Mouse (Mus musculus): ENCODE measurements around the gene Mia3.
A peak's percentile ranks its signal among the peaks of the same experiment; 100 is the strongest.
"Not testable (repeated sequence)": the region's sequence is repeated elsewhere in the genome, so short reads cannot be mapped to it uniquely, and the experiment has no call there.

Gene Mia3

DNA sequence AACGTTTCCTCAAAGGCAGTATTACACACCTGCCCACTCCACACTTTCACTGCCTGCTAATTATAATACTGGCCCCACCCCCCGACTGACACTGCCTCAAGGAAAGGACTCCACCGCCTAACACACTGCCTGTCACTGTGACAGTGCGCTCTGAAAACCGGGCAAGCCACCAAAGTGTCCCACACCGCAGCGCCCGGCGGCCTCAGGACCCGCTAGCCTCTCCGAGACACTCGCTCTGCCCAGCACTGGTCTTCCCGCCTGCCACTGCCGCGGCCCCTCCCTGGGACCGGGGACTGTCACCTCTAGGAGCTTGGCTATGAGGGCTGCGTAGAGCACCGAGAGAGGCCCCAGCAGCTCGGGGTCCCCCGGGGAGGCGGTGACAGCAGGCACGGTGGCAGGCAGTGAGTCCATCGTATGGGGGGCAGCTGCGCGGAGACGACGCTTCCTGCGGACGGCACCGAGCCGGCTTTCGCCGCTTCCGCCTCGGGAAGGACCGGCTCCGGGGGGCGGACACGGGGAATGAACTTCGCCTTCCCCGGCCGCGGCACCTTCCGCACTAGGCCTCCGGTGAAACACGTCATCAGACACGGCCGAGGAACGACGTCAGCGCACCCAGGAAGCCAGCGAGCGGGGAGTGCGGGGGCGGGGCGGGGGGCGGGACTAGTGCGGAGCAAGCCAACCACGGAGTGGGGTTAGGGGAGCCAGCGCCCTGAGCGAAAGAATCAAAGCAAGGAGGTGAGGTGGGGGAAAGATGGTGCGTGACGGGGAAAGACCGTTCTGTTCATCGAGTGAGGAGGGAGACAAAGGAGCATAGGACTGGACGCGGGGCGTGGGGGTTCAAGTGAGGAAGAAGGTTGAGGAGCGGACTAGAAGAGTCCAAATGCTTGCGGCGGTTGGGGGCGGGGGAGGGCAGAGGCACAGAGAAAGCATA lies 24.2 kb downstream of the Mia3 start:
- peak; percentile 74 to 88 for DNase-seq (ENCODE audit: low spot score in 2 of 2)

DNA sequence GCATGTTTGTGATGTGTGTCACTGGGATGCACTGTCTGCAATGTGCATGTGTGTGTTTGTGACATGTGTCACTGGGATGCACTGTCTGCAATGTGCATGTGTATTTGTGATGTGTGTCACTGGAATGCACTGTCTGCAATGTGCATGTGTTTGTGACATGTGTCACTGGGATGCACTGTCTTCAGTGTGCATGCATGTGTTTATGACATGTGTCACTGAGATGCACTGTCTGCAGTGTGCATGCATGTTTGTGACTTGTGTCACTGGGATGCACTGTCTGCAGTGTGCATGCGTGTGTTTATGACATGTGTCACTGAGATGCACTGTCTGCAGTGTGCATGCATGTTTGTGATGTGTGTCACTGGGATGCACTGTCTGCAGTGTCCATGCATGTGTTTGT lies 26.5 kb downstream of the Mia3 start:
- DNase-seq (ENCODE audit: low spot score in 2 of 2): not testable (repeated sequence)

DNA sequence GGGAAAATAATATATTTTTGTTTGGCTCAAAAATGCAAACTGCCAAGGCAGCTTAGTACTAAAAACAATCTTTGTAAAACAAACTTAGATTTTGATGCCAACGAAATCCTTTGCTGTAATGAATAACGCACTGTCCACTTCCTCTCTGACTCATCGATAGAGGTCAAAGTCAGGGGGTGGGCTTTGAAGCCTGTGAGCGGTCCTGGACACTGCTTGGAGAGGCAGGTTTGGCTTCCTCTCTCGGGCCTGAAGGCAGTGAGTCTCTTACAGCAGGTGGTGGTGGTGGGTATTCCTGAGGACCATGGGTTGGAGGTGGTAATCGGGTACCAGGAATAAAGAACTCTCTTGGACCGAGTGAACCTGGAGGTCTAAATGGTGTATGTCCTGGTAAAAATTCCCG lies 42.2 kb downstream of the Mia3 start:
- no peak for DNase-seq (ENCODE audit: low spot score in 2 of 2)

DNA sequence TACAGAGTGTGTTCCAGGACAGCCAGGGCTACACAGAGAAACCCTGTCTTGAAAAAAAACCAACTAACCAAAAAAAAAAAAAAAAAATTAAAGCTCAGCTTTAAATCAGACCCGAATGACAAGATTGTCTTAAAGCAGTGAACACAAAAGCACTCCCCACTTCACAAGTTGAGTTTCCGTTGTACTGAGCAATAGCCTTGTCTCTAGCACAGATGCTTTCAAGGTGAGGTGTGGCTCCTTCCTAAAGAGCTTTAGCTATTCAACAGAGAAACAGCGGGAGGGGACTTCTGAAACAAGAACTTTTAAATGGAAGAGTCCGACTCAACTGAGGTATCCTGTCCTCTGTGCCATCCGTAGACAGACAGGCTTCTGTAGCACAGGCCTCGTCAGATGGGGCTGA lies 44.9 kb downstream of the Mia3 start:
- DNase-seq (ENCODE audit: low spot score in 2 of 2): no peak

DNA sequence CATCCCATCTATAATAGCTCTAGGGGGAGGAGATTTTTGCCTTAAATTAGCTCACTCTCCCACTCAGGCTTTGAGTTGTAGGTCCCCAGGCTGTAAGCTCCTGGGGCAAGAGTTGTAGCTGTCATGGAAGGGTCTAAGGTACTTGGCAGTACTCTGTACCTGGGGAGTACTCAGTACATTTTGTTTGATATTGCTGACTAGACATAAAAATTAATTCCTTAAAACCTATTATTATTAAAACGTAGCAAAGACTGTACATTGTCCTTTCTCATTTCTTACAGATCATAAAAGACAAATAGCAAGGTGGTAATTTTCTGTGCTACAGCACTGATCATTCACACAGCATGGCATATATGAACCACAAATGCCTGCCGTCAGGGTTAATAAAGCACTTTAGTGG lies 45.4 kb downstream of the Mia3 start:
- no peak for DNase-seq (ENCODE audit: low spot score in 2 of 2)

DNA sequence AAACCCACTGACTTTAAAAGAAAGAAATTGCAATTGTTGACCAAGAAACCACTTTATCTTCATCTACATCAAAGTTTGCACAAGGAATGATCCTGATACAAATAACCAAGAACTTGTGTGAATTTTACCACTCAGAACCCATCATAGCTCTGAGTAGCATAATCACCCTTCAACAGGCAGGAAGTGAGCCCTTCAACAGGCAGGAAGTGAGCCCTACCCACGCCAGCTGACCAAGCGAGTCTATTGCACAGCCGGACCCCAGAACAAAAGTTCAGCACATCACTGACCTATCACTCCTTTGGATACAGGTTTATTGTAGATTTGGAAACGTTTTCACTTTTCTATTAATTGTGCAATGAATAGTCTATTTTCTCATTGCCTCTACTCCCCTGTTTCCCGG lies 46.9 kb downstream of the Mia3 start:
- not testable (repeated sequence) for DNase-seq (ENCODE audit: low spot score in 2 of 2)

DNA sequence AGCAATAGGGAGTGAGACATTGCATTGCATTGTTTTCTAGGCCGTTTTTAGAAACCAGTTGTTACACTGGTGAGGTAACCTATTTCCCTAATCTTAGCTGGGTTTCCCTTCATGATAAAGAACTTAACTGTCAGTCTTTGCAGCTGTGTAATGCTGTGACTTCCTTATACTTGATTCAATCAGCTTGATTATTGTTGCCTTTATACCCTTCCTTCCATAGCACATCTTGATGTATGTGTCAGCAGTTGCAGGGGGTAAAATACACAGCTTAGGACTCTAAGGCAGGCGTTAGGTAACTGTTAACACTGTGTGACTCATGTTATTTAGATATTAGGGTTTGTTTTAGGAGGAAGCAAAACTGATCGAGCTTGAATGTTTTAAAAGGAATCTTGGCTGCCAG lies 48.6 kb downstream of the Mia3 start:
- DNase-seq (ENCODE audit: low spot score in 2 of 2): no peak

DNA sequence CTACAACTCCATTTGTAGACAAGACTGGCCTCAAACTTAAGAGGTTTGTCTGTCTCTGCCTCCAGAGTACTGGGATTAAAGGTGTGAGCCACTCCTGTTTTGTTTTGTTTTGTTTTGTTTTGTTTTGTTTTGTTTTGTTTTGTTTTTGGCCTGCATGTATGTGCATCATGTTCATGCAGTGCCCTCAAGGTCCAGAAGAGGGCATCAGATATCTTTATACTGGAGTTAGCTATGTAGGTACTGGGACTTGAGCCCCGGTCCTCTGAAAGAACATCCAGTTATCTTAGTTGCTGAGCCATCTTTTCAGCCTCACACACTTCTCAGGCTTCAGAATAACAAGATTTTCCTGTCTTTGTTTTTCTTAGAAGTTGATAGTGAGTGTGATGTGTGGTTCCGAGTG lies 53.6 kb downstream of the Mia3 start:
- DNase-seq (ENCODE audit: low spot score in 2 of 2): no peak

DNA sequence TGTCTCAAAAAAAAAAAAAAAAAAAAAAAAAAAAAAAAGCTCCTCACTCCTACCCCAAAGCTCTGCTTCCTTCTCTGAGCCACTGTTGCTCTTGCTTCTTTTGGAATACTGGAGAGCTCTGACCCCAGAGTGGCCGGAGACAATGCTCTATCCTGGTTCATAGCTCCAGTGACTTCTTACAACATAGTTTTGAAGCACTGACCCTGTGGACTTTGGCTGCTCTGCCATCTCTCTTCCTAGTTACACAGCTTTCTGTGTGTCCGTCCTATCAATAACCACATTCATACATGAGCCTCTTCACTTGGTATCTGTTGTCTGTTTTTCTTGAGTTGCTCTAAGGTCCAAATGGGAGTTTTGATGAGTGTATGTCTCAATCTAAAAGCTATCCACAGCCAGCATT lies 57.3 kb downstream of the Mia3 start:
- no peak for DNase-seq (ENCODE audit: low spot score in 2 of 2)

DNA sequence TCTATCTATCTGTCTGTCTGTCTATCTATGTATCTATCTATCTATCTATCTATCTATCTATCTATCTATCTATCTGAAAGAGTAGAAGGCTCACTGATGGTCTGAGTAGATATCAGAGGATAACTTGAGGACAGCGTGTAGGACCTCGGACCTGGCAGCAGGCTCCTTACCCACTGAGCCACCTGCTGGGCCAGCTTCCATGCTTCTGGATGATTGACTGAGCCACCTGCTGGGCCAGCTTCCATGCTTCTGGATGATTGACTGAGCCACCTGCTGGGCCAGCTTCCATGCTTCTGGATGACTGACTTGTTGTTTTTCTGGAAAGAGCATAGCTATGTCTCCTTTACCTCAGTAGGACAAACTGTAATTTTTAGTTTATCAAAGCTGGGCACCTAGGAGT lies 59.8 kb downstream of the Mia3 start:
- not testable (repeated sequence) for DNase-seq (ENCODE audit: low spot score in 2 of 2)

DNA sequence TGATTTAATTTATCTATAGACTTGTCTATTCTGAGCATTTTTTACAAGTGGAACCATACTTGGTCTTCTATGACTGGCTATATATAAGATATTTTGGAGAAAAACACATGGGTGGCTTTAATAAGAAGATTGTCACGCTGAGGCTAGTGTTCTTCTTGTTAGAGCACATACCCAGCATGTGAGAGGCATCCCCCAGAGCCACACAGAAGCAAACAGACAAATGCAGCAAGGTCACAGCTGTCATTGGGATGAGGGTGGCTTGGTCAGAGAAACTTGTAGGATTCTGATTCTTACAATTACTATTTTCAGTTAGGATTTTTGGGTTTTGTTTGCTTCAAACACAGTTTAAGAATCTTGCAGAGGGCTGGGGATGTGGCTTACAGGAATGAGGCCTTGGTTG lies 60.9 kb downstream of the Mia3 start:
- DNase-seq (ENCODE audit: low spot score in 2 of 2): no peak

DNA sequence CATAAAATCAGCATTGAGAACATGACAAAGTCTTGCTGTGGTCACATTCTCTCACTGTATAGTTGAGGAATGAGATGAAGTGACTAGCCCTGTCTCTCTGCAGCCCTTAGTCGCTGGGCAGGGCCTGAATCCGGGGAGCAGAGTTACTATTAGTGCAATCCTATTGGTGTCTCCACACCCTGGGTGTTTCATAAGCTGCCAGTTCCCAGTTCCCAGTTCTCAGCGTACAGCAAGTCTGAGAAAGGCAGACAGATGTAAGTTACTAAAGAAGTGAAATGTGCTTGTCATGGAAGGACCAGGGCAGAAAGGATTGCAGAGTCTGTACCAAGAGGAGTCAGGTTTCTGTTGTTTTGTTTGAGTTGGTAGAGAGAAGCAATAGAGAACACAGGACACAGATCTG lies 61.8 kb downstream of the Mia3 start:
- DNase-seq (ENCODE audit: low spot score in 2 of 2): no peak

DNA sequence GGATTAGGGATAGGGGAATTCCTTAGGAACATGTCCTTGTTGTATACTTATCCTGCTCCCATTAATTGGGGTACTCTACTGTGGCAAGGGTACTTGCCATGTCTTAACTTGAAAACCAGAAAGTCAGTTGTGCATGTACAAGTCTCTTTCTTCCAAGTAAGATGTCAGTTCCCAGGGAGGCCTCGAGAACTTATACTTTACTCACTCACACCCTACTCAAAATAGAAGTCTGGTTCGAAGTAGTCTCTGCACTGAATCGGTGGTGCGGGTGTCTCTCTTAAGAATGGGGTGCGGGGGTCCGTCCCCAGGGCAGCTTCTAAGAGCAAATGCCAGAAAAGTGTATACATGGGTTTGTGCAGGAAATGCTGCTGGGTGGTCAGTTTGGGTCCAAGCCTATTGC lies 70.2 kb downstream of the Mia3 start:
- peak; percentile 99 to 100 for DNase-seq (ENCODE audit: low spot score in 2 of 2)

DNA sequence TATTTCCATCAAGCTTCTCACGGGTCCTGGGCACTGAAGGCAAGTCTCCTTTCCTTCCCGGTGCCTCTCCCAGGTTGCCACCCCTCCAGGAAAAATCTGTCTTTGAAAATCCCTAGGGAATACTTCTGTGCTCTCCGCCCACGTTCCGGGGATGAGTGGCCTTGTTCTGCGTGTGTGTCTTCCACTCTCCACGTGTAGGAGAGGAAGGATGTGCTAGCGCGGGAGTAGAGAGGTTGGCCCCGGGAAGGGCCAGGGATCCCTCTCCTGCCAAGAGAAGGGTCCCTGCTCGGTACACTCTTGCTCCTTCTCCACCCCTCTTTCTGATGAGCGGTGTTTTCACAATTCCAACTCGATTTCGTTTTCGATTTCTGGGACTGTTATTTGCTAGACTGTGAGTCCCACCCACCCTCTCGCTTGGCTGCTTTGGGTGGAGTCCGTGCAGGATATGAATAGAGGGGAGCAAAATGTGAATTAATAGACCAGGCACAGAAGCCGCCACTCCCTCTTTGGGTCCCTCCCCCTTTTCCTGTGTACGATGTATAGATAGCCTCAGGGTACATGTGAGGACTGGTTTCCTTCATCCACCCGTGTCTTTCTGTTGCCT lies 71.4 kb downstream of the Mia3 start:
- peak in 1 of 2 experiments; percentile 22 for DNase-seq (ENCODE audit: low spot score in 2 of 2)

DNA sequence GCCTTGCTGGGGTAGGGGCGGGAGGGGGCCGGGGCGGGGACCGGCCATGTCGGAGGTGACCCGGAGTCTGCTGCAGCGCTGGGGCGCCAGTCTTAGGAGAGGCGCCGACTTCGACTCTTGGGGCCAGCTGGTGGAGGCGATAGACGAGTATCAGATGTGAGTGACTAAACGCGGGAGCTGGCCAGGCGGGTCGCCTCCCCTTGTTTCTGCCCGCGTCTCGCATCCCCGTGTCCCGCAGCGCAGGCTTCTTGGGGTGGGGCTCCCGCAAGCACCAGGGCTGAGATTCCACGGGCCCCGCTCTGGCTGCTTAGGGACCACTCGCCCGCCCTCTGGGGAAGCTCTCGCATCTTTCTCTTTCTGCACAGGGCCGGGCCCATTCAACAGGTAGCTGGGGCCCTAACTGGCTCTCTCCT lies 71.9 kb downstream of the Mia3 start:
- DNase-seq (ENCODE audit: low spot score in 2 of 2): peak; percentile 49 to 59

DNA sequence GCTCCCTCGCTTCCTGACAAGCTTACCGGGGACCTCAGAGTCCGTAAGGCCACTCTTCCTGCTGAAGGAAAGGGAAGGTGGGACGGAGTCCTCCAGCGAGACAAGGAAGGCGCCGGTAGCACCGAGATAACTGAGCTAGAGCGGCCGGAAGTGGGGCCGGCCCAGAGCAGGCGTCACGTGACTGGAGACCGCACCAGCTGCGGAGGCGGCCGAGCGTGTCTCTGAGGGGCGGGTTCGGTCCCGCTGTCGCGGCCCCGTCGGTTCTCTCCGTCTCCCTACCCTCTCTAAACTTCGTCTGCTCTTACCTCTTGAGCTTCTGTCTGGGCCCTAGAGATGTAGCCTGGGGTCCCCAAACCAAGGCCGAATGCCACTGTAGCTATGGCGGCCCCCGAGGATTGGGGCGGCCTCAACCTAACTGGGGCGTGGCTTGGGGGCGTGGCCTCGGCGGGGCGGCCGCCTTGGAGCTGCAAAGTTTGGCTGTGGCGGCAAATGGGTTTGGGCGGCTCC lies 72.4 kb downstream of the Mia3 start, which contains the start of gene Brox:
Gene Brox, minus strand, starts transcription at position 393 of the 507 bp plus-strand sequence.
- peak; percentile 93 to 96 for DNase-seq (ENCODE audit: low spot score in 2 of 2)

DNA sequence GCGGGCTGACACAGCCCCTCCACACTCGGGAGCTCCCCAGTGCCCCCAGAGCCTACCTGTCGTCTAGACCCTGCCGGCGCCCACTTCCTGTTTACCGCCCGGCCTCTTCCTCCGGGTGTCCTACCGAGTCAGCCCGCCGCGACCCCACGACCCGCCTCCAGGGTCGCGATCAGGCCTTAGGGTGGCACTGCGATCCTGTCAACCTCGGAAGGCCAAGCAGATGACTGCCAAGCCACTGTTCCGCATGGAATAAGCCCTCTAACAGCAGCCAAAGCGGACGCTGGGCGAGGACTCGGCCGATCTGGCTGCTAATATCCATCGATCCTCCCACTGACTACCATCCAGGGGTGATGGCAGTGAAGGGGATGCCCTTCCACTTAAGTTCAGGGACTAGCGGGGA lies 72.9 kb downstream of the Mia3 start, which contains the start of gene Aida:
Gene Aida, plus strand, starts transcription at position 126 of the 400 bp plus-strand sequence.
- DNase-seq (ENCODE audit: low spot score in 2 of 2): peak in 1 of 2 experiments; percentile 30

DNA sequence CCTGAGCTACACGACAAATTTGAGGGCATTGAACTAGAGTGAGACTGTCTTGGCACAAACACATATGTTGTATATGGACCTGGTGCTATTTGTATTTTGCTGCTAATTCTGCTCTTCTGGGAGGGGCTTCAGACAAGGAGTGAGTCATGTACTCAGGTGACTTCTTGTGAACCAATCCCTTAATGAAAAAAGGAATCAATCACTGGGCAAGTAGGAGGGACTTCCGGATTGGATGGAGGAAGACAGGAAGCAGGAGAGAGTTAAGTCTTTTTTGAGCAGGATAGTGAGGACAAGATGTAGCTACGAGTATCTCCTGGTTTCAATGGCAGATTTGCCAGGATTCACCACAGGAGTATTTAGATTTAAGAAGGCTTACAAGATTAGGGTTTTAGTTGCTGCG lies 79.8 kb downstream of the Mia3 start:
- DNase-seq (ENCODE audit: low spot score in 2 of 2): no peak

DNA sequence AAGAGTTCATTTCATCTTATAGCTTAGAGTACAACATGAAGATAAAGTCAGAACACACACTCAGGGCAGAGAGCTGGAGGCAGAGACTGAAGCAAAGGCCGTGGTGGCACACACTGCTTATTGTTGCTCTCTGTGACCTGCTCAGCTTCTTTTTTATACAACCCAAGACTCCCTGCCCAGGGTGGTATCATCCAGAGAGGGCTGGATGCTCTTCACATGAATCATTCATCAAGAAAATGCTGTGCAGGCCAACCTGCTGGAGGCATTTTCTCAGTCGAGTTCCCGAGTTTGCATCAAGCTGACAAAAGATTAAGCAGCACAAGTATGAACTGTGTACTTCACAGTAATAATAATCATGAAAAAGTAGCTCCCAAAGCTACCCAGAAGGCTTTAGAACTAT lies 81.0 kb downstream of the Mia3 start:
- no peak for DNase-seq (ENCODE audit: low spot score in 2 of 2)

Data from urinary bladder, postnatal 4 days (tissue).